In genomic region chr4:97810348-97810939, GRCm38 (mm10) we compare ENCODE assay signal across 17 mouse cellular contexts. TPM values are rescaled to one million over a fixed set of nuclear protein-coding genes. Genes with fewer than 3 reads are reported as not detected.
DNase-seq lines count a peak whose midpoint lies in the region; ATAC-seq and TF ChIP-seq lines count a peak whose summit lies in the region.
"Had no signal": no experiment of that assay in that cellular context is flagged by ENCODE, and none has a peak within 500 bp of the region (broad histone marks: within the 10 kb centered on the region; RNA-seq: fewer than 3 reads in every experiment).

No protein-coding gene starts in this region.

- no peak for DNase-seq in gastrocnemius, adult 2 months
- DNase-seq in gastrocnemius, postnatal 25 days = no peak
- DNase-seq in liver, adult 2 months (ENCODE audit: extremely low read depth, low read depth, low spot score) = peak; percentile 71
- DNase-seq in liver, embryonic 11.5 days (ENCODE audit: low spot score) = no peak
- peak; percentile 76 for DNase-seq in MEL-GATA-1-ER (ENCODE audit: extremely low read depth, low read depth)
- DNase-seq in kidney, postnatal 25 days = no peak
- DNase-seq: adrenal gland, adult 8-10 months; cerebellum, adult 9-10 months; gastrocnemius, postnatal 36 days; thymus, postnatal 4 days had no signal

- peaks cover 16% of the 10 kb centered on the region for H3K79me2 ChIP-seq in liver, adult 2 months (ENCODE audit: control insufficient read depth, insufficient read depth, low read length)

- peak overlapping the region; percentile 65 for H3K27ac ChIP-seq in gastrocnemius, adult 2 months
- H3K27ac ChIP-seq in liver, adult 2 months (replicated peaks; ENCODE audit: insufficient read depth, low read depth, low read length) = no peak overlapping the region
- no peak overlapping the region for H3K27ac ChIP-seq in liver, embryonic 11.5 days (ENCODE audit: low read depth, low read length)
- no peak overlapping the region for H3K27ac ChIP-seq in liver, embryonic 16.5 days (ENCODE audit: low read length)
- H3K27ac ChIP-seq: hindbrain, embryonic 10.5 days; midbrain, embryonic 13.5 days had no signal

- H3K4me2 ChIP-seq in liver, embryonic 11.5 days = no peak overlapping the region
- no peak overlapping the region for H3K4me2 ChIP-seq in liver, embryonic 16.5 days (ENCODE audit: low read depth, low read length)
- H3K4me2 ChIP-seq: kidney, embryonic 15.5 days; midbrain, embryonic 13.5 days had no signal

- WGBS in liver, adult 2 months = 79% methylated on average over 7 of the region's 7 CpGs
- 72% methylated on average over 7 of the region's 7 CpGs for WGBS in liver, embryonic 11.5 days
- 32% methylated on average over 7 of the region's 7 CpGs for WGBS in liver, embryonic 16.5 days (ENCODE audit: insufficient replicate concordance)

- no peaks in the 10 kb centered on the region for H3K9me3 ChIP-seq in liver, embryonic 11.5 days (ENCODE audit: control insufficient read depth, low read length)
- H3K9me3 ChIP-seq in liver, embryonic 16.5 days (replicated peaks; ENCODE audit: control insufficient read depth, low read length) = no peaks in the 10 kb centered on the region
- H3K9me3 ChIP-seq: hindbrain, embryonic 10.5 days; kidney, embryonic 15.5 days; midbrain, embryonic 13.5 days had no signal

- no peak overlapping the region for H3K9ac ChIP-seq in liver, adult 2 months (ENCODE audit: low read depth, low read length)
- no peak overlapping the region for H3K9ac ChIP-seq in liver, embryonic 11.5 days (ENCODE audit: low read depth, low read length)
- H3K9ac ChIP-seq in liver, embryonic 16.5 days (ENCODE audit: low read depth, low read length) = no peak overlapping the region
- H3K9ac ChIP-seq: kidney, embryonic 15.5 days; midbrain, embryonic 13.5 days had no signal

- H3K4me1 ChIP-seq in liver, adult 2 months (ENCODE audit: control insufficient read depth, insufficient read depth, low read length) = peaks cover 32% of the 10 kb centered on the region
- H3K4me1 ChIP-seq in liver, embryonic 11.5 days (replicated peaks; ENCODE audit: control insufficient read depth, insufficient read depth, low read length) = 0 out of 2 replicates have a peak, but pooled peaks cover 3% of the 10 kb centered on the region
- peaks cover 5% of the 10 kb centered on the region for H3K4me1 ChIP-seq in liver, embryonic 16.5 days (ENCODE audit: control insufficient read depth, low read depth, low read length)

- no peak overlapping the region for H3K4me3 ChIP-seq in gastrocnemius, adult 2 months
- H3K4me3 ChIP-seq in liver, adult 2 months (ENCODE audit: insufficient read depth, low read depth, low read length) = no peak overlapping the region
- H3K4me3 ChIP-seq in liver, embryonic 11.5 days (ENCODE audit: low read depth, low read length) = no peak overlapping the region
- H3K4me3 ChIP-seq in liver, embryonic 16.5 days (ENCODE audit: low read depth, low read length) = no peak overlapping the region
- H3K4me3 ChIP-seq: erythroblast, embryonic 14.5 days; hindbrain, embryonic 10.5 days; kidney, embryonic 15.5 days; midbrain, embryonic 13.5 days; myocyte had no signal

- intact Hi-C loops in gastrocnemius, adult 2 months (cut with DNase I) = no loop called here

- H3K27me3 ChIP-seq in liver, adult 2 months (ENCODE audit: control insufficient read depth, insufficient read depth, low read length) = no peaks in the 10 kb centered on the region
- no peaks in the 10 kb centered on the region for H3K27me3 ChIP-seq in liver, embryonic 11.5 days (replicated peaks; ENCODE audit: control insufficient read depth, insufficient read depth, low read length)
- no peaks in the 10 kb centered on the region for H3K27me3 ChIP-seq in liver, embryonic 16.5 days (ENCODE audit: control insufficient read depth, insufficient read depth, low read depth, low read length)
- H3K27me3 ChIP-seq: kidney, embryonic 15.5 days had no signal

- no peak for TF ChIP-seq POLR2A in liver, adult 2 months (IDR thresholded peaks at IDR 0.05; ENCODE audit: extremely low read depth, insufficient read depth, low read length)

- no peak for TF ChIP-seq CTCF in gastrocnemius, adult 2 months (IDR thresholded peaks at IDR 0.05)
- TF ChIP-seq CTCF in liver, adult 2 months (IDR thresholded peaks at IDR 0.05; ENCODE audit: low read depth, low read length) = no peak

- no peak for ATAC-seq in liver, embryonic 11.5 days (replicated peaks; ENCODE audit: low FRiP score)
- ATAC-seq in liver, embryonic 16.5 days (ENCODE audit: low read depth) = peak; percentile 74
- ATAC-seq: midbrain, embryonic 13.5 days had no signal

- peaks cover 5% of the 10 kb centered on the region; the same call in 1 of the 2 replicates for H3K36me3 ChIP-seq in liver, adult 2 months (ENCODE audit: control insufficient read depth, insufficient read depth, low read length)
- no peaks in the 10 kb centered on the region for H3K36me3 ChIP-seq in liver, embryonic 11.5 days (ENCODE audit: control insufficient read depth, insufficient read depth, low read length)
- H3K36me3 ChIP-seq in liver, embryonic 16.5 days (ENCODE audit: control insufficient read depth, insufficient read depth) = no peaks in the 10 kb centered on the region
- H3K36me3 ChIP-seq: hindbrain, embryonic 10.5 days; kidney, embryonic 15.5 days; midbrain, embryonic 13.5 days had no signal

RNA-seq across cellular contexts. Expression of gene E130114P18Rik, which starts 32.6 kb away (rescaled TPM):
- not detected for total RNA-seq in gastrocnemius, adult 2 months (2021)
- under 1 TPM in 1 of 2 experiments, not detected in 1; 0.41 TPM for total RNA-seq in gastrocnemius, postnatal 25 days (2021)
- total RNA-seq in liver, adult 2 months (2014; rRNA removed) = not detected in 2 replicates
- not detected in 2 replicates for polyA plus RNA-seq in liver, adult 2 months (2012; rRNA removed)
- polyA plus RNA-seq in liver, embryonic 11.5 days (2014; fragmentation: Nextera tagmentation; extraction: Ambion mirVana) = 0.60 and 0.68 TPM in 2 replicates
- 0.08 TPM in 1 of 2 replicates, not detected in the other for polyA plus RNA-seq in liver, embryonic 16.5 days (2015; fragmentation: Nextera tagmentation; extraction: Ambion mirVana)
- polyA plus RNA-seq: C2C12; erythroblast, embryonic 14.5 days; myocyte had no signal

RNA-seq across cellular contexts. Expression of gene Nfia, which starts 37.9 kb away (rescaled TPM):
- total RNA-seq in gastrocnemius, adult 2 months (2021) = 10 to 100 TPM; 57.0 to 57.8 TPM
- total RNA-seq in gastrocnemius, postnatal 25 days (2021) = 10 to 100 TPM; 54.7 to 55.0 TPM
- total RNA-seq in liver, adult 2 months (2014; rRNA removed) = 12.5 and 20.0 TPM in 2 replicates
- polyA plus RNA-seq in liver, adult 2 months (2012; rRNA removed) = 31.7 and 32.2 TPM in 2 replicates
- 8.7 and 11.3 TPM in 2 replicates for polyA plus RNA-seq in liver, embryonic 11.5 days (2014; fragmentation: Nextera tagmentation; extraction: Ambion mirVana)
- 4.2 and 5.7 TPM in 2 replicates for polyA plus RNA-seq in liver, embryonic 16.5 days (2015; fragmentation: Nextera tagmentation; extraction: Ambion mirVana)

Comparison
In these comparisons a context has a peak if more than half of its experiments do, and no peak if none do; other contexts are left out.
1. DNase-seq: peak in liver, adult 2 months (single experiment) and MEL-GATA-1-ER (single experiment); none in gastrocnemius, adult 2 months (single experiment), gastrocnemius, postnatal 25 days (single experiment), liver, embryonic 11.5 days (single experiment) and kidney, postnatal 25 days (0 of 2).